Mouse (Mus musculus) left cerebral cortex, postnatal 4 days (tissue): ENCODE data around the gene E430018J23Rik. TPM values are rescaled to one million over a fixed set of nuclear protein-coding genes. Genes with fewer than 3 reads are reported as not detected.
"Not testable (repeated sequence)": the region's sequence is repeated elsewhere in the genome, so short reads cannot be mapped to it uniquely, and the experiment has no call there.

Source experiments
- DNase-seq: peaks from one replicate; pipeline ENCODE4 v3.0.0-alpha.2; 2022
- intact Hi-C: fragments of 180-260 bp; cut with DNase I; formaldehyde crosslinking; loops from one replicate; pipeline ENCODE4 v1.15.1; 2025
- total RNA-seq, 2 experiments: library from RNA; stranded (reverse); gene quantifications; 2 replicates each; pipeline ENCODE4 v1.2.3; 2021

E430018J23Rik gene
- total RNA-seq, 2 experiments from 2014 or later, result 4.6 to 7.6 TPM

DNA sequence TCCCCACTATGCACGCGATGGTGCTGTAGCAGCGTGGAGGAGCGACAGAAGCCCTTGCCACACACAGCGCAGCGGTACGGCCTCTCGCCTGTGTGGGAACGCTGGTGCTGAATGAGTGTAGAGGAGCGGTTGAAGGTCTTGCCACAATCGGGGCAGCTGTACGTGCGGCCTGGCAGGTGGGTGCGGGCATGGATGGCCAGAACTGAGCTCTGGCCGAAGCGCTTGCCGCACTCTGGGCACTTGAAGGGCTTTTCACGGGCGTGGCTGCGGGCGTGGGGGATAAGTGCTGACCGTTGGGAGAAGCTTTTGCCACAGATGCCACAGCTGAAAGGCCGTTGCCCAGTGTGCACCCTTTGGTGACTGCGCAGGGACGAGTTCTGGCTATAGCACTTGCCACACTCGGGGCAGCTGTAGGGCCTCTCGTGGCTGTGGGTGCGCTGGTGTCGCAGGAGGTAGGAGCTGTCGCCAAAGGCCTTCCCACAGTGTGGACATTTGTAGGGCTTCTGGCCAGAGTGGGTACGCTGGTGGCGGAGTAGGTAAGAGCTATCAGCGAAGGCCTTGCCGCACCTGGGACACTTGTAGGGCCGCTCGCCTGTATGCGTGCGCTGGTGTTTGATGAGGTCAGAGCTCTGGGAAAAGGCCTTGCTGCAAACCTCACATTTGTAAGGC lies 49.9 kb downstream of the E430018J23Rik start:
- no peak for DNase-seq
- intact Hi-C loops, result no loop called here

- no peak for DNase-seq
- intact Hi-C loops, result no loop called here
Measured at GRCm38 (mm10) chr7:127342888-127343287, 50.5 kb downstream of the E430018J23Rik start.

DNA sequence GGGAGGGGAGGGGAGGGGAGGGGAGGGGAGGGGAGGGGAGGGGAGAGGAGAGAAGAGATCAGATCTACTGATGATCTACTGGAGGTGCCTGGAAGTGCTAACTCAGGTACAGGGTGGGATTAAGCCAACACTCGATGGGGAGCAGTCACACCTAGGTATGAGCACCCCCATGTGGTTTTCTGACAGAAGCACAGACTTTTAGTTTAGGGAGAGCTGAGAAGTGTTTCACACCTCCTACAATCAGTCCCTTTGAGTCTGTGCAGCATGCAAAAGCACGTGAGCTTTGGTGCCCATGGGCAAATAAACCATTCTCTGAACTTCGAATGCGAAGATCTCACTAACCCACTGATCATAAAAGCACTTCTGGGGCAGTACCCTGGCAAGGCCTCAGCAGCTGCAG lies 51.1 kb downstream of the E430018J23Rik start:
- no peak for DNase-seq
- intact Hi-C loops, result no loop called here

DNA sequence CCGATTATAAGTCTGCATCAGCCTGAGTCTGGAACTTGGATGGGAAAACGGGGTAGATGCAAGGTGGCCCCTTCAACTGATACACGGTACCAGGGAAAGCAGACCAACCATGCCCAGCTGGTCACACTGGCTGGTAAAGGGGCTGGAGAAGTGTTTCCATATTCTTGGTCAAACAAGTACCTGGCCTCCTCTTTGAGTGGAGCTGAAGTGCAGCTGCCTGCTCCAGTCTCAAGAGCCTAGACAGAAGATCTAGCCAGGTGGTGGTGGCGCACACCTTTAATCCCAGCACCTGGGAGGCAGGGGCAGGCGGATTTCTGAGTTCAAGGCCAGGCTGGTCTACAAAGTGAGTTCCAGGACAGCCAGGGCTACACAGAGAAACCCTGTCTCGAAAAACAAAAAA lies 51.6 kb downstream of the E430018J23Rik start:
- intact Hi-C loops, DNase-seq: not testable (repeated sequence)

DNA sequence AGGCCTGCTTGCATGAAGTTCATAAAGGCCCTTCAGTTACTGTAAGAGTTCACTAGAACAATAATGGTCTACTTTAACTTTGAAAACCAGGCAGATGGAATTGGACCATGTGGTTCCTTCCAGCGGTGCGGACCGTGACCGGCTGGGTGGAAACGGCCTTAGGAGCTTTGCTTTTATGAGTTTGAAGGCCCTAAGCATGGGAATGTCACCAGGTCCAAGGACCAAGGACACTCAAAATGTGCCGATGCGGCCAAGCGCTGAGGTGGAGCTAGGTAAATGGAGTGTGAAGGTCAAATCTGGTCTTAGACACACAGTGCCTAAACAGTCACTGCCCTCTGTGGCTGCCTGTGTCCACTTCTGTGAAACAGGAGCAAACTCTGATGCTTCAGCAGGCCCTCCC lies 52.1 kb downstream of the E430018J23Rik start:
- no peak for DNase-seq
- intact Hi-C loops, result no loop called here

Other genes starting within 250 kb of the E430018J23Rik start
- 10 to 100 TPM; 65.8 to 78.8 TPM for gene Cd2bp2, start 197.6 kb downstream of the E430018J23Rik start, total RNA-seq
- 10 to 100 TPM; 73.8 to 78.8 TPM for gene Tbc1d10b, start 185.2 kb downstream of the E430018J23Rik start, total RNA-seq
- 1 to 10 TPM in 1 of 2 experiments, not detected in 1; 1.2 TPM for gene Mylpf, start 184.7 kb downstream of the E430018J23Rik start, total RNA-seq
- 10 to 100 TPM; 28.4 to 28.8 TPM for gene Zfp553, start 160.6 kb downstream of the E430018J23Rik start, total RNA-seq
- gene Sept1, start 160.5 kb downstream of the E430018J23Rik start, total RNA-seq, result 1 to 10 TPM; 7.9 to 8.8 TPM
- gene Zfp771, start 149.4 kb downstream of the E430018J23Rik start, total RNA-seq, result 10 to 100 TPM; 54.9 to 64.5 TPM
- 10 to 100 TPM; 49.8 to 63.1 TPM for gene Dctpp1, start 132.9 kb downstream of the E430018J23Rik start, total RNA-seq
- 10 to 100 TPM; 42.6 to 42.9 TPM for gene Sephs2, start 119.6 kb downstream of the E430018J23Rik start, total RNA-seq
- 1 to 10 TPM; 1.2 to 1.6 TPM for gene Itgal, start 97.4 kb downstream of the E430018J23Rik start, total RNA-seq
- 10 to 100 TPM; 20.3 to 22.0 TPM for gene Zfp768, start 48.0 kb downstream of the E430018J23Rik start, total RNA-seq
- gene Zfp747, start 17.6 kb downstream of the E430018J23Rik start, total RNA-seq, result 1 to 10 TPM; 7.9 to 8.9 TPM
- 1 to 10 TPM; 2.8 to 3.0 TPM for gene 9130019O22Rik, start 6.5 kb downstream of the E430018J23Rik start, total RNA-seq
- 1 to 10 TPM; 4.3 to 4.4 TPM for gene Zfp764, start 13.2 kb upstream of the E430018J23Rik start, total RNA-seq
- gene Zfp688, start 28.4 kb upstream of the E430018J23Rik start, total RNA-seq, result 10 to 100 TPM; 11.3 to 12.6 TPM
- gene Zfp689, start 55.5 kb upstream of the E430018J23Rik start, total RNA-seq, result 1 to 10 TPM; 9.5 to 9.7 TPM
- gene Prr14, start 66.0 kb upstream of the E430018J23Rik start, total RNA-seq, result 10 to 100 TPM; 35.4 to 35.6 TPM
- 10 to 100 TPM; 70.8 to 71.2 TPM for gene Fbrs, start 85.6 kb upstream of the E430018J23Rik start, total RNA-seq
- 100 to 1,000 TPM; 113 to 128 TPM for gene Srcap, start 118.4 kb upstream of the E430018J23Rik start, total RNA-seq
- 10 to 100 TPM; 14.5 to 14.6 TPM for gene Gm42715, start 126.0 kb upstream of the E430018J23Rik start, total RNA-seq
- 1 to 10 TPM; 6.9 to 9.3 TPM for gene Tmem265, start 167.8 kb upstream of the E430018J23Rik start, total RNA-seq
- gene Phkg2, start 179.7 kb upstream of the E430018J23Rik start, total RNA-seq, result 10 to 100 TPM; 69.5 to 70.1 TPM
- 1 to 10 TPM; 7.0 to 7.8 TPM for gene Ccdc189, start 195.0 kb upstream of the E430018J23Rik start, total RNA-seq
- gene Rnf40, start 195.1 kb upstream of the E430018J23Rik start, total RNA-seq, result 10 to 100 TPM; 75.1 to 82.6 TPM
- gene Zfp629, start 222.2 kb upstream of the E430018J23Rik start, total RNA-seq, result 10 to 100 TPM; 31.5 to 33.4 TPM